Mouse (Mus musculus): ENCODE data around the gene Gnb4. TPM values are rescaled to one million over a fixed set of nuclear protein-coding genes. Genes with fewer than 3 reads are reported as not detected.

The Gnb4 gene
- 9.6 TPM for polyA plus RNA-seq (2014; fragmentation: Illumina TruSeq; extraction: RNeasy Lipid Tissue Mini Kit (QIAGEN cat#74804); ENCODE audit: low read depth, low replicate concordance)

GRCm38 (mm10) chr3:32616331-32617052 lies at the start of gene Gnb4:
TSS of gene Gnb4 (minus strand) at chr3:32616585.

Other genes with a start within 250 kb of the Gnb4 start
- gene Pik3ca, start 218.9 kb downstream of the Gnb4 start, polyA plus RNA-seq (2014; fragmentation: Illumina TruSeq; extraction: RNeasy Lipid Tissue Mini Kit (QIAGEN cat#74804); ENCODE audit: low read depth, low replicate concordance), result 24.8 TPM
- not detected for gene Kcnmb3, start 124.4 kb downstream of the Gnb4 start, polyA plus RNA-seq (2014; fragmentation: Illumina TruSeq; extraction: RNeasy Lipid Tissue Mini Kit (QIAGEN cat#74804); ENCODE audit: low read depth, low replicate concordance)
- 46.9 TPM for gene Zfp639, start 106.3 kb downstream of the Gnb4 start, polyA plus RNA-seq (2014; fragmentation: Illumina TruSeq; extraction: RNeasy Lipid Tissue Mini Kit (QIAGEN cat#74804); ENCODE audit: low read depth, low replicate concordance)
- gene Mfn1, start 87.1 kb downstream of the Gnb4 start, polyA plus RNA-seq (2014; fragmentation: Illumina TruSeq; extraction: RNeasy Lipid Tissue Mini Kit (QIAGEN cat#74804); ENCODE audit: low read depth, low replicate concordance), result 442 TPM
- gene Actl6a, start 89.7 kb upstream of the Gnb4 start, polyA plus RNA-seq (2014; fragmentation: Illumina TruSeq; extraction: RNeasy Lipid Tissue Mini Kit (QIAGEN cat#74804); ENCODE audit: low read depth, low replicate concordance), result 26.7 TPM
- 1,115 TPM for gene Ndufb5, start 120.4 kb upstream of the Gnb4 start, polyA plus RNA-seq (2014; fragmentation: Illumina TruSeq; extraction: RNeasy Lipid Tissue Mini Kit (QIAGEN cat#74804); ENCODE audit: low read depth, low replicate concordance)
- 47.0 TPM for gene Mrpl47, start 121.0 kb upstream of the Gnb4 start, polyA plus RNA-seq (2014; fragmentation: Illumina TruSeq; extraction: RNeasy Lipid Tissue Mini Kit (QIAGEN cat#74804); ENCODE audit: low read depth, low replicate concordance)
- 106 TPM for gene Usp13, start 201.0 kb upstream of the Gnb4 start, polyA plus RNA-seq (2014; fragmentation: Illumina TruSeq; extraction: RNeasy Lipid Tissue Mini Kit (QIAGEN cat#74804); ENCODE audit: low read depth, low replicate concordance)

Data from heart, adult 10 weeks (tissue).